Mouse (Mus musculus): Measurements from ENCODE around the gene Rita1.

Gene Rita1

GRCm38 (mm10) chr5:120612442-120612821 is at the start of gene Rita1, which contains the start of gene Ddx54:
TSS of gene Rita1 (minus strand) at chr5:120612589.
TSS of gene Ddx54 (plus strand) at chr5:120612739.
- peak; percentile 98 for DNase-seq

GRCm38 (mm10) chr5:120660816-120661215 is 48.4 kb upstream of the Rita1 start:
- no peak for DNase-seq

- no peak for DNase-seq
These were observed 43.9 kb upstream of the Rita1 start for GRCm38 (mm10) chr5:120656281-120656751.

GRCm38 (mm10) chr5:120653873-120654272 is 41.5 kb upstream of the Rita1 start:
- DNase-seq, result no peak

GRCm38 (mm10) chr5:120652915-120653701 is 40.7 kb upstream of the Rita1 start:
- no peak for DNase-seq

- DNase-seq, result no peak
These were observed 38.8 kb upstream of the Rita1 start for GRCm38 (mm10) chr5:120651230-120651629.

- no peak for DNase-seq
These were observed 37.5 kb upstream of the Rita1 start for GRCm38 (mm10) chr5:120649938-120650337.

- no peak for DNase-seq
These were observed 37.1 kb upstream of the Rita1 start for GRCm38 (mm10) chr5:120649374-120649933.

- peak; percentile 60 for DNase-seq
These were observed 36.4 kb upstream of the Rita1 start, which contains the start of gene Rasal1 for GRCm38 (mm10) chr5:120648569-120649373. TSS of gene Rasal1 (plus strand) at chr5:120648812.

GRCm38 (mm10) chr5:120647814-120648491 is 35.6 kb upstream of the Rita1 start:
- DNase-seq, result no peak

GRCm38 (mm10) chr5:120647361-120647760 is 35.0 kb upstream of the Rita1 start:
- DNase-seq, result no peak

- peak; percentile 60 for DNase-seq
These were observed 33.5 kb upstream of the Rita1 start for GRCm38 (mm10) chr5:120645851-120646250.

- DNase-seq, result no peak
These were observed 31.8 kb upstream of the Rita1 start for GRCm38 (mm10) chr5:120644227-120644626.

- peak; percentile 62 for DNase-seq
These were observed 31.1 kb upstream of the Rita1 start for GRCm38 (mm10) chr5:120643365-120644085.

GRCm38 (mm10) chr5:120640094-120640493 is 27.7 kb upstream of the Rita1 start:
- DNase-seq, result no peak

- no peak for DNase-seq
These were observed 23.2 kb upstream of the Rita1 start for GRCm38 (mm10) chr5:120635633-120636032.

- no peak for DNase-seq
These were observed 22.5 kb upstream of the Rita1 start for GRCm38 (mm10) chr5:120634860-120635259.

- DNase-seq, result no peak
These were observed 21.7 kb upstream of the Rita1 start, which contains the start of gene Cfap73 for GRCm38 (mm10) chr5:120634131-120634530. TSS of gene Cfap73 (minus strand) at chr5:120634235.

- no peak for DNase-seq
These were observed 19.5 kb upstream of the Rita1 start for GRCm38 (mm10) chr5:120631892-120632291.

GRCm38 (mm10) chr5:120631128-120631527 is 18.7 kb upstream of the Rita1 start:
- peak; percentile 20 for DNase-seq

GRCm38 (mm10) chr5:120628624-120629023 is 16.2 kb upstream of the Rita1 start:
- peak; percentile 54 for DNase-seq

All from kidney, postnatal 10 days (tissue).